Mouse (Mus musculus) layer of hippocampus, adult 2 months (tissue): ENCODE measurements around the gene Prps2. TPM values are rescaled to one million over a fixed set of nuclear protein-coding genes. Genes with fewer than 3 reads are reported as not detected.
"Not testable (repeated sequence)": the region's sequence is repeated elsewhere in the genome, so short reads cannot be mapped to it uniquely, and the experiment has no call there.

ENCODE experiments used
- DNase-seq, 2 experiments: peaks; one replicate each; pipeline ENCODE4 v3.0.0; 2022; ENCODE audit warnings: low spot score in 2 of 2
- H3K27ac ChIP-seq: fragments of 200-600 bp; 2 replicates; pipeline ENCODE4 v1.8.1; 2022
- H3K4me3 ChIP-seq: fragments of 200-600 bp; 2 replicates; pipeline ENCODE4 v1.8.1; 2022; ENCODE audit warnings: mild to moderate bottlenecking
- CTCF ChIP-seq: fragments of 200-600 bp; conservative IDR thresholded peaks from 2 replicates; pipeline ENCODE4 v1.8.1; 2022; ENCODE audit warnings: antibody characterized with exemption, mild to moderate bottlenecking, moderate library complexity
- total RNA-seq, 2 experiments: library from RNA; stranded (reverse); gene quantifications; 2 replicates each; pipeline ENCODE4 v1.2.3; 2021

Gene Prps2
- total RNA-seq, 2 experiments from 2014 or later: 22.4 to 24.7 TPM

DNA sequence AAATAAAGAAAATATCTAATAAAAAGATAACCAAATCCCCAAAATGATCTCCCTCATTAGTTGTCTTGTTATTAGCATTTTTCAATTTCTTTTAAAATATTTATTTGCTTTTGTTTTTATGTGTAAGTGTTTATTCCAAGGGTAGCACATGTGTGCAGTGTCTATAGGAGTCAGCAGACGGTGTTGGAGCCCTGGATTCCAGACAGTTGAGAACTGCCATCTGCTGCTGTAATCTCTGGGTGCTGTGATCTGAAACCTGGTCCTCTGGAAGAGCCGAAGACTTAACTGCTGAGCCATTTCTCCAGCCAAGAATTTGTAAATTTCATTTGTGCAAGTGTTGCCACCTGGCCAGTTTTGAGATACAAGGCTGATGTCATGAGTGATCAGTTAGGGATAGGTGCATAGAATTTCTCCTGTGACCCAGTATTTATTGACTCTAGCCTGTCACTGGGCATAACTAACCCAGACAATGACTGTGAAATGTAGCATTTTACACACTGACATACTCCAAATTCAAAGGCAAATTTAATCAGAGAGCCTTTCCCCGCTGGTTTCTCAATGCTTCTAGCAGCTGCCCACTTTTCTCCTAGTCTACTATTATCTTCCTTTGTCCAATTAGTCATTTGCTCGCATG lies 67.3 kb downstream of the Prps2 start:
- H3K4me3 ChIP-seq: no peak overlapping the region
- TF ChIP-seq CTCF: no peak
- DNase-seq: no peak
- no peak overlapping the region for H3K27ac ChIP-seq

DNA sequence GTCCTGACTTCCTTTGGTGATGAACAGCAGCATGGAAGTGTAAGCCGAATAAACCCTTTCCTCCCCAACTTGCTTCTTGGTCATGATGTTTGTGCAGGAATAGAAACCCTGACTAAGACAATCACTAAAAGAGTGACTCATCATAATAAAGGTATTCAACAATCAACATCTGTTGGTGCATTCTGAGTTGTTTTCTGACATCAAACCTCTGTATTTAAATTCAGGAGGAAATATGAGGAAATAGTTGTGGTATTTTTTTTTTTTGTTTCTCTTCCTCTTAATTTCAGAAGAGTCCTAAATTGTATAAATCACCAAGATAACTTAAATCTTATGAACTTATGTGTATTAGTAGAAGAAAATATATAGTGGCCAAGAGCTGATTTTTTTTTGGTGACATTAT lies 80.5 kb downstream of the Prps2 start:
- H3K4me3 ChIP-seq, H3K27ac ChIP-seq, DNase-seq: not testable (repeated sequence)

Other genes with a start within 250 kb of the Prps2 start
- 1,000 to 10,000 TPM; 1,652 to 1,714 TPM for gene Tmsb4x, start 173.4 kb downstream of the Prps2 start, total RNA-seq
- gene Tlr8, start 118.4 kb downstream of the Prps2 start, total RNA-seq: under 1 TPM; 0.15 to 0.33 TPM
- 1 to 10 TPM; 2.5 to 2.7 TPM for gene Tlr7, start 52.2 kb downstream of the Prps2 start, total RNA-seq